Mouse (Mus musculus) hindbrain, postnatal 0 days (tissue): Measurements from ENCODE around the gene Hmmr. TPM values are rescaled to one million over a fixed set of nuclear protein-coding genes. Genes with fewer than 3 reads are reported as not detected.

Source experiments
- ATAC-seq: fragments of 200-750 bp; cut with Nextera tagmentation; 2 replicates; pipeline ENCODE4 v1.8.0; 2017; ENCODE audit warnings: mild to moderate bottlenecking, moderate TSS enrichment, moderate library complexity
- DNase-seq: peaks from one replicate; pipeline ENCODE4 v3.0.0-alpha.2; 2015; ENCODE audit warnings: low spot score
- H3K27ac ChIP-seq: fragments of 300-500 bp; sonication (generic); 2 replicates; pipeline ENCODE4 v1.5.1; 2014; ENCODE audit warnings: mild to moderate bottlenecking
- H3K27me3 ChIP-seq: fragments of 300-500 bp; sonication (generic); 2 replicates; pipeline ENCODE4 v1.6.1; 2014; ENCODE audit warnings: low read length, mixed read lengths; ENCODE audit not compliant: insufficient read depth
- H3K36me3 ChIP-seq: fragments of 300-500 bp; sonication (generic); 2 replicates; pipeline ENCODE4 v1.6.1; 2014; ENCODE audit warnings: low read length, mixed read lengths; ENCODE audit not compliant: insufficient read depth
- H3K4me1 ChIP-seq: fragments of 300-500 bp; sonication (generic); 2 replicates; pipeline ENCODE4 v1.6.1; 2014; ENCODE audit warnings: antibody characterized with exemption, low read length, mixed read lengths; ENCODE audit not compliant: insufficient read depth
- H3K4me2 ChIP-seq: fragments of 300-500 bp; sonication (generic); 2 replicates; pipeline ENCODE4 v1.6.1; 2014; ENCODE audit warnings: low read depth, mild to moderate bottlenecking, low read length, moderate library complexity, mixed read lengths
- H3K4me3 ChIP-seq: fragments of 300-500 bp; sonication (generic); 2 replicates; pipeline ENCODE4 v1.5.1; 2014; ENCODE audit warnings: low read length
- H3K9ac ChIP-seq: fragments of 300-500 bp; sonication (generic); replicated peaks from 2 replicates; pipeline ENCODE4 v1.6.1; 2014; ENCODE audit warnings: mild to moderate bottlenecking, low read length, moderate library complexity, mixed read lengths
- H3K9me3 ChIP-seq: fragments of 300-500 bp; sonication (generic); 2 replicates; pipeline ENCODE4 v1.6.1; 2016; ENCODE audit warnings: low read length, mixed read lengths
- CTCF ChIP-seq: IDR thresholded peaks from 2 replicates; pipeline ENCODE4 v1.5.1; 2016; ENCODE audit warnings: antibody characterized with exemption, control low read depth, low read depth
- WGBS: fragments of 180-500 bp; shearing (Covaris S2); extraction: QIAGEN DNeasy Blood & Tissue Kit; methylation state at CpG from one replicate; pipeline ENCODE4 v1.1.7; 2014; 5-methylcytosine and 5-hydroxymethylcytosine counted together
- polyA plus RNA-seq: library from polyadenylated mRNA; unstranded; fragments of >200 nt; fragmentation: Nextera tagmentation; extraction: Ambion mirVana; gene quantifications from 2 replicates; pipeline ENCODE4 v1.2.1, GENCODE M21; 2015
- total RNA-seq: library from RNA; depleted of rRNA; stranded (reverse); fragments of >200 nt; gene quantifications from 2 replicates; pipeline ENCODE4 v1.2.3, GENCODE M21; 2014

Gene Hmmr
- total and polyA plus RNA-seq, 2 experiments from 2014 or later, result 4.8 to 6.1 TPM

DNA sequence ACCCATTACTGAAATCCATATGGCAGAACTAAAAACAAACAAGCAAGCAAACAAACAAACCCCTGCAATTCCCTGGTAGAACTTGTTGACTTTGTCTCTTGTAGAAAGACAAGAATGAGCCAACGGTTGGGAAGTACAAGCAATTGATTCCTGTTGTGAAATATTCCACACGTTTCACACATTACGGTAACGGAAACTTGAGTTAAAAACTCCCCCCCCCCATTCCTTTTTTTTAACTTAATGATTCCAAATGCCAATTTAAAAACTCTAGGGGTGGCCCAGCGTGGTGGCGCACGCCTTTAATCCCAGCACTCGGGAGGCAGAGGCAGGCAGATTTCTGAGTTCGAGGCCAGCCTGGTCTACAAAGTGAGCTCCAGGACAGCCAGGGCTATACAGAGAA lies 38.1 kb downstream of the Hmmr start, which contains the start of gene Mat2b:
Gene Mat2b (minus strand): TSS at position 101 of the 400 bp plus-strand sequence.
- peak within 1 kb of the TSS; percentile 80 for H3K4me2 ChIP-seq
- DNase-seq, result no peak
- H3K27me3 ChIP-seq, result no peaks in the 10 kb centered on the region
- peak within 1 kb of the TSS; percentile 99 for H3K4me3 ChIP-seq
- peak within 1 kb of the TSS; percentile 77 for H3K9ac ChIP-seq
- peaks cover 16% of the 10 kb centered on the region for H3K4me1 ChIP-seq
- no peak for ATAC-seq
- 81% methylated on average over 9 of the region's 9 CpGs for WGBS
- no peaks in the 10 kb centered on the region for H3K36me3 ChIP-seq
- H3K27ac ChIP-seq, result peak within 1 kb of the TSS; percentile 93
- no peak for TF ChIP-seq CTCF
- no peaks in the 10 kb centered on the region for H3K9me3 ChIP-seq

DNA sequence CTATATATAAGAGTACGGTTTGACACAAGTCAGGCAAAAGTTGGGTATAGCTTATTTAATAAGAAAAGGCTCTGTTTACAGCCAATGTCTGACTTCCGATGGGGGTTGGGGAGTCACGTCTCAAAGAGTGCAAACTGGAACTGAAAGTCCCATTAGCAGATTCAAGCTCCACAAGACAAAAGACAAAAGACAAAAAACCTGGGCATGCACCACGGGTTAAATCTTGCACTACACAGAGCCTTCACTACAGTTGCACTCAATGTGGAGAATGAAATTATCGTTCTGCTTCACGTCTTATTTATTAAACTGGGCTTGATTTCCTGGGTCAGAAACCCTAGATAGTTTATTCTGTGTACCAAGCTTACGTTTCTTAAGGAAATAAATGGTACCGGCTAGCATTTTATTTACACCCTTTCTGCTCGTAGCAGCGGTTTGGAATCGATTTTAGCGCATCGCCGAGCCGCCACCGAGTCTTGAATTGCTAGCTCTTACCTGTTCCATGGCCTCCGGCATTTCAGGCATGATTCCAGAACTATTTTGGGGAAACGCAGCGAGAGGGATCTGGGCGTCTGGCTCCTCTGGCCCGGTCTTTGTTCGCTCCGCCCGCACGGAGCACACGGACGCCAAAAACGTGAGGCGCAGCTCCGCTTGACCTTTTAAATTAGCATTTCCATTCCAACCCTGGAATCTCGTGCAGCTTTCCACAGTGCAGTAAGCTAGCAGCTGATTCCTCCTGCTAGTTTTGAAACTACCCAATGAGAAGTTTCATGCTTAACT lies 38.7 kb downstream of the Hmmr start:
- Histone ChIP-seq H3K4me1 (peaks cover 20% of the 10 kb centered on the region), H3K27me3 (no peaks in the 10 kb centered on the region), H3K9ac (peak overlapping the region; percentile 77), H3K4me3 (peak overlapping the region; percentile 99), H3K27ac (peak overlapping the region; percentile 93), H3K36me3 (no peaks in the 10 kb centered on the region), H3K9me3 (no peaks in the 10 kb centered on the region), H3K4me2 (peak overlapping the region; percentile 80)
- ATAC-seq (peak; percentile 71), DNase-seq (peak; percentile 86)
- WGBS, result under 1% methylated on average over 31 of the region's 31 CpGs
- TF ChIP-seq CTCF, result no peak

GRCm38 (mm10) chr11:40693366-40693951 lies 39.8 kb downstream of the Hmmr start:
- WGBS, result under 1% methylated on average over 16 of the region's 16 CpGs
- DNase-seq (peak; percentile 78), ATAC-seq (0 out of 2 replicates have a peak, but pooled peaks have one; percentile 3)
- Histone ChIP-seq H3K9me3 (no peaks in the 10 kb centered on the region), H3K4me1 (peaks cover 20% of the 10 kb centered on the region), H3K27ac (peak overlapping the region; percentile 93; the same call in 1 of the 2 replicates), H3K36me3 (no peaks in the 10 kb centered on the region), H3K4me3 (peak overlapping the region; percentile 99), H3K4me2 (peak overlapping the region; percentile 80), H3K9ac (peak overlapping the region; percentile 77; the same call in 1 of the 2 replicates), H3K27me3 (no peaks in the 10 kb centered on the region)
- TF ChIP-seq CTCF, result no peak

- Histone ChIP-seq H3K27me3 (no peaks in the 10 kb centered on the region), H3K9ac (peak overlapping the region; percentile 77), H3K4me1 (peaks cover 20% of the 10 kb centered on the region), H3K36me3 (no peaks in the 10 kb centered on the region), H3K4me3 (peak overlapping the region; percentile 99), H3K4me2 (peak overlapping the region; percentile 80), H3K27ac (peak overlapping the region; percentile 93), H3K9me3 (no peaks in the 10 kb centered on the region)
- WGBS, result under 1% methylated on average over 36 of the region's 36 CpGs
- no peak for TF ChIP-seq CTCF
- DNase-seq, result peak; percentile 96
- peak; percentile 98 for ATAC-seq
Observed at GRCm38 (mm10) chr11:40692511-40693365, 40.5 kb downstream of the Hmmr start.

DNA sequence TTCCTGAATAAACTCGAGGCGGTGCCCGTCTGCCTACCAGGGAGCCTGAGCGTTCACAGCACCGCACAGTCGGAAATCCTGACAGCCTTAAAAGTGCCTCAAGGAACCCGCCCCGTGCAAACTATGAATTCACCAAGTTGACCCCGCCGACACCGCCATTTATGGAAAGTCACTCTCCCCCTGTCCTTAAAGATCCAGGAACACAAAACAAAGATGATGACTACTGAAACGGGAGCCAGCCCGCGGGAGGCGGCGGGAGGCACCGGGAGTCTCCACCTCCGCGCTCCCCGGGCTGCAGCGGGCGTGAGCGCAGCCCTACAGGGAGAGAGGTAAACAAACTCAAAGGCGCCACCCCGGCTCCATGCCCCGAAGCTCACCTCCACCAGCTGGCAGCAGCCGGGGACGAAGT lies 41.1 kb downstream of the Hmmr start:
- H3K9ac ChIP-seq, result peak overlapping the region; percentile 77
- no peaks in the 10 kb centered on the region for H3K9me3 ChIP-seq
- TF ChIP-seq CTCF, result no peak
- H3K4me1 ChIP-seq, result peaks cover 20% of the 10 kb centered on the region
- under 1% methylated on average over 28 of the region's 28 CpGs for WGBS
- peak overlapping the region; percentile 99 for H3K4me3 ChIP-seq
- H3K27ac ChIP-seq, result peak overlapping the region; percentile 93
- H3K36me3 ChIP-seq, result no peaks in the 10 kb centered on the region
- peak overlapping the region; percentile 80 for H3K4me2 ChIP-seq
- DNase-seq, result peak; percentile 15
- no peaks in the 10 kb centered on the region for H3K27me3 ChIP-seq
- peak; percentile 78 for ATAC-seq

DNA sequence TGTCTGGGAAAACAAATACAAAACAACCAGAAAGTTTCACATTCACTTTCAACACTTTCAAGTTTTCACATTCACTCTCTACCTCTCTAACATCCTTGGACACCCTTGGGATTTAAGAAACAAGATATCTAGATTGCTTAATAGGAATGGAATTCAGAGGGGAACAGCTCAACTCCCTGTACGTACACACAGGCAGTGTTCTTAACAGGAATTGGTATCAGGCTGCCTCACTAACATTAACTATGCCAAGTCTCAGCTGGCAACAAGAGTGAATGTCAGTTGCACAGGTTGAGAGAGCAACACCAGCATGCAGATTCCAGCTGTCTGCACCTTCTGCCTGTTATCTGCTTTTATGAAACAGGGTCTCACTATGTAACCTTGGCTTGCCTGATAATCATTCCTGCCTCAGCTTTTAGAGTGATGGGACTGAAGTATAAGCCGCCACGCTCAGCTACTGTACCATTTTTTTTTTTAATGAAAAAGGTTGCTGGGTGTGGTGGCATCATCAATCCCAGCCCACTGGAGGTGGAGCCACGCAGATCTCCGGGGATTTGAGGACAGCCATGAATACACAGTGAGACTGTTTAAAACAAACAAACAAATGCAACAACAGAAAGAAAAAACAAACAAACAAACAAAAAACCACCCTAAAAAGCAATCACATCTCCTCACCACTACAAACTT lies 42.6 kb downstream of the Hmmr start:
- H3K4me1 ChIP-seq, result peaks cover 20% of the 10 kb centered on the region
- H3K4me2 ChIP-seq, result peak overlapping the region; percentile 80
- no peak overlapping the region for H3K9ac ChIP-seq
- no peak overlapping the region; the same call in 1 of the 2 replicates for H3K4me3 ChIP-seq
- DNase-seq (no peak), ATAC-seq (no peak)
- peaks cover 5% of the 10 kb centered on the region; the same call in 1 of the 2 replicates for H3K36me3 ChIP-seq
- H3K27me3 ChIP-seq, result no peaks in the 10 kb centered on the region
- H3K27ac ChIP-seq, result no peak overlapping the region
- 62% methylated on average over 5 of the region's 5 CpGs for WGBS
- no peaks in the 10 kb centered on the region for H3K9me3 ChIP-seq
- no peak for TF ChIP-seq CTCF
